Mouse (Mus musculus) heart, postnatal 0 days (tissue): ENCODE results near the gene Slc4a8. TPM values are rescaled to one million over a fixed set of nuclear protein-coding genes. Genes with fewer than 3 reads are reported as not detected.

Experiments
- ATAC-seq: fragments of 200-750 bp; cut with Nextera tagmentation; 2 replicates; pipeline ENCODE4 v1.8.0; 2017; ENCODE audit warnings: low read depth, moderate number of reproducible peaks, moderate library complexity; ENCODE audit not compliant: insufficient read depth
- DNase-seq: peaks from one replicate; pipeline ENCODE4 v3.0.0-alpha.2; 2016; ENCODE audit warnings: low spot score
- H3K27ac ChIP-seq: fragments of 300-500 bp; sonication (generic); 2 replicates; pipeline ENCODE4 v1.5.1; 2014; ENCODE audit warnings: low read depth, mild to moderate bottlenecking
- H3K27me3 ChIP-seq: fragments of 300-500 bp; sonication (generic); 2 replicates; pipeline ENCODE4 v1.6.1; 2014; ENCODE audit warnings: low read length, mixed read lengths; ENCODE audit not compliant: control insufficient read depth, insufficient read depth
- H3K36me3 ChIP-seq: fragments of 300-500 bp; sonication (generic); replicated peaks from 2 replicates; pipeline ENCODE4 v1.6.1; 2014; ENCODE audit warnings: low read length, mixed read lengths; ENCODE audit not compliant: control insufficient read depth, insufficient read depth
- H3K4me1 ChIP-seq: fragments of 300-500 bp; sonication (generic); 2 replicates; pipeline ENCODE4 v1.6.1; 2014; ENCODE audit warnings: antibody characterized with exemption; ENCODE audit not compliant: control insufficient read depth, insufficient read depth
- H3K4me2 ChIP-seq: fragments of 300-500 bp; sonication (generic); 2 replicates; pipeline ENCODE4 v1.6.1; 2014; ENCODE audit warnings: low read depth, mild to moderate bottlenecking, low read length, moderate library complexity
- H3K4me3 ChIP-seq: fragments of 300-500 bp; sonication (generic); 2 replicates; pipeline ENCODE4 v1.5.1; 2014; ENCODE audit warnings: low read depth, low read length
- H3K9ac ChIP-seq: fragments of 300-500 bp; sonication (generic); replicated peaks from 2 replicates; pipeline ENCODE4 v1.6.1; 2014; ENCODE audit warnings: low read depth, low read length, mixed read lengths
- H3K9me3 ChIP-seq: fragments of 300-500 bp; sonication (generic); replicated peaks from 2 replicates; pipeline ENCODE4 v1.6.1; 2016; ENCODE audit warnings: low read length; ENCODE audit not compliant: control insufficient read depth
- CTCF ChIP-seq: IDR thresholded peaks from 2 replicates; pipeline ENCODE4 v1.5.1; 2016; ENCODE audit warnings: antibody characterized with exemption, control low read depth, low read depth
- EP300 ChIP-seq: IDR thresholded peaks from 2 replicates; pipeline ENCODE4 v1.6.1; 2016; ENCODE audit warnings: antibody characterized with exemption, low read depth
- WGBS: fragments of 180-500 bp; shearing (Covaris S2); extraction: QIAGEN DNeasy Blood & Tissue Kit; methylation state at CpG from one replicate; pipeline ENCODE4 v1.1.7; 2014; 5-methylcytosine and 5-hydroxymethylcytosine counted together
- polyA plus RNA-seq: library from polyadenylated mRNA; unstranded; fragments of >200 nt; fragmentation: Nextera tagmentation; extraction: Ambion mirVana; gene quantifications from 2 replicates; pipeline ENCODE4 v1.2.1, GENCODE M21; 2015
- total RNA-seq: library from RNA; depleted of rRNA; stranded (reverse); fragments of >200 nt; gene quantifications from 2 replicates; pipeline ENCODE4 v1.2.3, GENCODE M21; 2014; ENCODE audit warnings: low replicate concordance

Slc4a8 gene
- total and polyA plus RNA-seq, 2 experiments from 2014 or later = 0.19 to 0.81 TPM

DNA sequence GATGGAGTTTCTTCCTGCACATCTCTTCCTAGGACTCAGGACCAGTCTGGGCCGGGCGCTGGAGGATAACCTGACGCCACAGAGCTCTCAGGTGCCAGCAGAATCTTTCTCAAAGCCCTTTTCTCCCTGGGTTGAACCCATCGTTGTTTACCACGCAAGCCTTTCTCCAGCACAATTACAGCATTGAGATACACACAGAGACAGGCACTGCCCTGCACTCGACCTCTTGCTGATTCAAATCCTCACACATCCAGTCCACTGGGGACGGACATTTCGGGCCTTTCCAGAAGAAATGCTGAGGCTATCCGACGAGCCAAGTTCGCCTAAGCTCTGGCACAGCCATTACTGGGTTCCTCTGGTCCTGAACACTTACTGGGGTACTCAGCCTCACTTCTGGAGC lies 34.8 kb upstream of the Slc4a8 start:
- no peak for DNase-seq
- ATAC-seq = no peak
- WGBS = 84% methylated on average over 11 of the region's 11 CpGs
- H3K4me3 ChIP-seq = no peak overlapping the region
- H3K27me3 ChIP-seq = peaks cover 40% of the 10 kb centered on the region
- H3K4me2 ChIP-seq = no peak overlapping the region
- H3K36me3 ChIP-seq = no peaks in the 10 kb centered on the region
- no peak overlapping the region for H3K9ac ChIP-seq
- H3K4me1 ChIP-seq = peaks cover 8% of the 10 kb centered on the region; the same call in 1 of the 2 replicates
- no peak for TF ChIP-seq CTCF
- TF ChIP-seq EP300 = no peak
- no peaks in the 10 kb centered on the region for H3K9me3 ChIP-seq
- no peak overlapping the region for H3K27ac ChIP-seq

DNA sequence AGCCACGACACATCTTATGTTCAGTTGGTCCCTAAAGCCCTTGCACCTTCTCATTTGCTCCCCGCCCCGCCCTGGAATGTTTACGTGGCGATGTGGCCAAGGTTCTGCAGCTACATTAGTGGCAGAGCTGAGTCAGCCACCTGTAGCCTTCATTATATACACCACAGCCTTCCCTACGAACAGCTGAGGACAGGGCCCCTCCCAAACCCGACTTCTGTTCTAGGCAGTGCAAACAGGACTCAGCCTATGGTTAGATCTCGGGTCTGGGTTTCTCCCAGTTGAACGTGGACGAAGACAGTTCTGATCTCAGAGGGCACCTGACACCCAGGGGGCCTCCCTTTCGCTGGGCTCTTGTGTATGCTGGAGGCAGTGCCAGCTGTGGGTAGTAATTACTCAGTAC lies 33.7 kb upstream of the Slc4a8 start:
- no peak overlapping the region for H3K9ac ChIP-seq
- peaks cover 8% of the 10 kb centered on the region; the same call in 1 of the 2 replicates for H3K4me1 ChIP-seq
- ATAC-seq (no peak), DNase-seq (no peak)
- 82% methylated on average over 11 of the region's 11 CpGs for WGBS
- TF ChIP-seq EP300 = no peak
- TF ChIP-seq CTCF = no peak
- H3K27me3 ChIP-seq = peaks cover 40% of the 10 kb centered on the region
- no peak overlapping the region for H3K27ac ChIP-seq
- H3K4me2 ChIP-seq = no peak overlapping the region
- no peaks in the 10 kb centered on the region for H3K36me3 ChIP-seq
- no peaks in the 10 kb centered on the region for H3K9me3 ChIP-seq
- H3K4me3 ChIP-seq = no peak overlapping the region

GRCm38 (mm10) chr15:100728586-100728985 lies 33.0 kb upstream of the Slc4a8 start:
- Histone ChIP-seq H3K9ac (no peak overlapping the region), H3K4me3 (peak overlapping the region; percentile 40), H3K9me3 (no peaks in the 10 kb centered on the region), H3K4me1 (peaks cover 8% of the 10 kb centered on the region; the same call in 1 of the 2 replicates), H3K27me3 (peaks cover 40% of the 10 kb centered on the region), H3K36me3 (no peaks in the 10 kb centered on the region), H3K27ac (no peak overlapping the region), H3K4me2 (peak overlapping the region; percentile 56)
- ATAC-seq (no peak), DNase-seq (no peak)
- 26% methylated on average over 9 of the region's 9 CpGs for WGBS
- TF ChIP-seq EP300 (no peak), CTCF (no peak)

DNA sequence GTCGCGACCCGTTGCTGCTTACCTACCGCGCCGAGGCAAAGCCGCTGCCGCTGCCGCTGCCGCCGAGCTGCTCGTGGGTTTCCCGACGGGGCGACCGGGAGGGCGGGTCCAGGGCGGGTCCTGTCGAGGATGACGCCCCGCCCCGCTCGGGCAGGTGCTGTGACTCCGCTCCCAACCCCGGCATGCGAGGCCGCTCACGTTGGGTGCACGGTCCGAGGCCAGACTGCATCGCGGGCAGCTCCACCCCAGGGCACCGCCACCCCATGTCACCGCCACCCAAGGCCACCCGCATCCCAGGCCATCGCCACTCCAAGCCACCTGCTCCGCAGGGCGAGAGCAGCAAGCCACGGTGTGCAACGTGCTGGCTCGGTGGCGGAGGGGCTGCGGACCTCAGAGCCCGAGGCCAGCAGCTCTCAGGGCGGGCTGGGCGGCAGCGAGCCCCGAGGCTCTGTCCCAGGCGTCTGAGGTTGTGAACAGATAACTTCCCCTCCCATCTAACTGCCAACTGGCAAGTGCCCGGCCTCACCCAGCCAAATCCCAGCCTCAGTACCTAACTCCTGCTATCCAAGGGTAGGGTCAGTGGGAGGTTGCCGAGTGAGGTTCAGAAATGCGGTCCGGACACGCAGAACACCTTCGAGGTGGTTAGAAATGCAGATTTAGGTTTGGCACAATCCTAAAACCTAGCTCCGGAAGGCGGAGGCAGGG lies 32.1 kb upstream of the Slc4a8 start, which contains the start of gene Galnt6:
Gene Galnt6 (minus strand): TSS at position 96 of the 705 bp plus-strand sequence.
- TF ChIP-seq CTCF (no peak), EP300 (no peak)
- Histone ChIP-seq H3K27me3 (peaks cover 40% of the 10 kb centered on the region), H3K9me3 (no peaks in the 10 kb centered on the region), H3K36me3 (no peaks in the 10 kb centered on the region), H3K4me2 (peak within 1 kb of the TSS; percentile 56), H3K4me3 (peak within 1 kb of the TSS; percentile 40), H3K4me1 (peaks cover 8% of the 10 kb centered on the region; the same call in 1 of the 2 replicates), H3K27ac (no peak within 1 kb of the TSS), H3K9ac (no peak within 1 kb of the TSS)
- WGBS = 7% methylated on average over 48 of the region's 57 CpGs
- ATAC-seq (0 out of 2 replicates have a peak, but pooled peaks have one; percentile 33), DNase-seq (no peak)

DNA sequence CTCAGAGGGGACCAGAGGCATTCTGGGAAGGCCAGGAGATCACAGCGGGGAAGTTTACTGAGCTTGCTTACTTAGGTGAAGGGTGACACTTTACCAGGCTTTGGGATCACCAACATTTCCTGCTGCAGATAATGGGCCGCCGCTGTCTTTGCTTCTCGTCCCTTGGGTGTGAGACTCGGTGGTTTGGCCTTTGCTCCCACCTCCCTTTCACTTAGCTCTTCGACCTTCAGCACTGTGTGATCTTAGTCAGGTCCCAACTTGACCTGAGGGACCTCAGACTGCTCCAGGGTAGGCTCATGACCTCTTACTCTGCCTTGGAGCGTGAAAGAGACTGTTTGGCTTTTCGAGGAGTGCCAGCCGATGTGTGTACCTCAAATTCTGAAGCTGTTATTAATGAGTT lies 30.5 kb upstream of the Slc4a8 start:
- ATAC-seq (no peak), DNase-seq (no peak)
- WGBS = 53% methylated on average over 9 of the region's 9 CpGs
- Histone ChIP-seq H3K4me3 (no peak overlapping the region), H3K4me1 (peaks cover 8% of the 10 kb centered on the region; the same call in 1 of the 2 replicates), H3K9me3 (no peaks in the 10 kb centered on the region), H3K27ac (no peak overlapping the region), H3K9ac (no peak overlapping the region), H3K4me2 (no peak overlapping the region), H3K36me3 (no peaks in the 10 kb centered on the region), H3K27me3 (peaks cover 35% of the 10 kb centered on the region)
- no peak for TF ChIP-seq EP300
- no peak for TF ChIP-seq CTCF

- no peak for ATAC-seq
Observed at GRCm38 (mm10) chr15:100732580-100732979, 29.0 kb upstream of the Slc4a8 start.

More at GRCm38 (mm10) chr15:100732580-100732979, 29.0 kb upstream of the Slc4a8 start:
- H3K4me1 ChIP-seq = peaks cover 8% of the 10 kb centered on the region; the same call in 1 of the 2 replicates
- no peaks in the 10 kb centered on the region for H3K36me3 ChIP-seq
- 29% methylated on average over 5 of the region's 5 CpGs for WGBS
- H3K4me3 ChIP-seq = no peak overlapping the region
- no peak overlapping the region for H3K27ac ChIP-seq
- no peak overlapping the region for H3K4me2 ChIP-seq
- no peak overlapping the region for H3K9ac ChIP-seq
- H3K9me3 ChIP-seq = no peaks in the 10 kb centered on the region
- H3K27me3 ChIP-seq = peaks cover 33% of the 10 kb centered on the region
- TF ChIP-seq CTCF (no peak), EP300 (no peak)
- DNase-seq = no peak
